Mouse (Mus musculus) heart, embryonic 10.5 days (tissue): ENCODE measurements around the gene Kbtbd2. TPM values are rescaled to one million over a fixed set of nuclear protein-coding genes. Genes with fewer than 3 reads are reported as not detected.
A peak's percentile ranks its signal among the peaks of the same experiment; 100 is the strongest.

Experiments used
- DNase-seq: peaks from one replicate; pipeline ENCODE4 v3.0.0-alpha.2; 2017; ENCODE audit warnings: low spot score
- H3K27ac ChIP-seq: fragments of 300-500 bp; sonication (generic); 2 replicates; pipeline ENCODE4 v1.5.1; 2016; ENCODE audit warnings: mild to moderate bottlenecking
- H3K27me3 ChIP-seq: fragments of 300-500 bp; sonication (generic); 2 replicates; pipeline ENCODE4 v1.6.1; 2016; ENCODE audit warnings: mild to moderate bottlenecking; ENCODE audit not compliant: poor library complexity, insufficient read depth, severe bottlenecking
- H3K36me3 ChIP-seq: fragments of 300-500 bp; sonication (generic); 2 replicates; pipeline ENCODE4 v1.6.1; 2016; ENCODE audit warnings: mild to moderate bottlenecking, moderate library complexity
- H3K4me1 ChIP-seq: fragments of 300-500 bp; sonication (generic); 2 replicates; pipeline ENCODE4 v1.6.1; 2016; ENCODE audit warnings: mild to moderate bottlenecking
- H3K4me3 ChIP-seq: fragments of 300-500 bp; sonication (generic); 2 replicates; pipeline ENCODE4 v1.5.1; 2016; ENCODE audit warnings: mild to moderate bottlenecking, moderate library complexity
- H3K9me3 ChIP-seq: fragments of 300-500 bp; sonication (generic); 2 replicates; pipeline ENCODE4 v1.6.1; 2016; ENCODE audit warnings: mild to moderate bottlenecking, moderate library complexity
- WGBS: fragments of 180-500 bp; shearing (Covaris S2); methylation state at CpG from one replicate; pipeline ENCODE4 v1.1.7; 2016; 5-methylcytosine and 5-hydroxymethylcytosine counted together
- polyA plus RNA-seq: library from polyadenylated mRNA; unstranded; fragments of >200 nt; fragmentation: Nextera tagmentation; extraction: Ambion mirVana; gene quantifications from 2 replicates; pipeline ENCODE4 v1.2.1, GENCODE M21; 2016

The Kbtbd2 gene
- polyA plus RNA-seq, 1 experiment from 2014 or later = 39.9 TPM

GRCm38 (mm10) chr6:56818436-56819123 is 21.0 kb upstream of the Kbtbd2 start:
- Histone ChIP-seq H3K36me3 (no peaks in the 10 kb centered on the region), H3K27ac (no peak overlapping the region), H3K4me3 (no peak overlapping the region), H3K9me3 (no peaks in the 10 kb centered on the region), H3K27me3 (no peaks in the 10 kb centered on the region), H3K4me1 (no peaks in the 10 kb centered on the region)
- 77% methylated on average over 5 of the region's 5 CpGs for WGBS
- no peak for DNase-seq

GRCm38 (mm10) chr6:56813332-56813731 is 15.7 kb upstream of the Kbtbd2 start:
- Histone ChIP-seq H3K4me1 (no peaks in the 10 kb centered on the region), H3K36me3 (no peaks in the 10 kb centered on the region), H3K27ac (no peak overlapping the region), H3K27me3 (no peaks in the 10 kb centered on the region), H3K9me3 (no peaks in the 10 kb centered on the region), H3K4me3 (no peak overlapping the region)
- DNase-seq = no peak
- WGBS = 70% methylated on average over 2 of the region's 2 CpGs

- Histone ChIP-seq H3K36me3 (no peaks in the 10 kb centered on the region), H3K4me3 (no peak overlapping the region), H3K4me1 (no peaks in the 10 kb centered on the region), H3K9me3 (no peaks in the 10 kb centered on the region), H3K27ac (no peak overlapping the region), H3K27me3 (no peaks in the 10 kb centered on the region)
- no peak for DNase-seq
- WGBS = 14% methylated on average over 3 of the region's 3 CpGs
These were observed 11.0 kb upstream of the Kbtbd2 start for GRCm38 (mm10) chr6:56808656-56809055.

- H3K27ac ChIP-seq = no peak overlapping the region
- H3K9me3 ChIP-seq = no peaks in the 10 kb centered on the region
- no peak for DNase-seq
- H3K36me3 ChIP-seq = no peaks in the 10 kb centered on the region
- H3K27me3 ChIP-seq = no peaks in the 10 kb centered on the region
- no peak overlapping the region for H3K4me3 ChIP-seq
- H3K4me1 ChIP-seq = no peaks in the 10 kb centered on the region
- 72% methylated on average over 2 of the region's 2 CpGs for WGBS
These were observed 8.6 kb upstream of the Kbtbd2 start for GRCm38 (mm10) chr6:56806195-56806594.

- DNase-seq = no peak
- no peaks in the 10 kb centered on the region for H3K4me1 ChIP-seq
- no peaks in the 10 kb centered on the region for H3K9me3 ChIP-seq
- H3K36me3 ChIP-seq = no peaks in the 10 kb centered on the region
- no peak overlapping the region for H3K27ac ChIP-seq
- WGBS = 85% methylated on average over 4 of the region's 4 CpGs
- H3K27me3 ChIP-seq = no peaks in the 10 kb centered on the region
- no peak overlapping the region for H3K4me3 ChIP-seq
These were observed 7.4 kb upstream of the Kbtbd2 start for GRCm38 (mm10) chr6:56805026-56805425.

- Histone ChIP-seq H3K9me3 (no peaks in the 10 kb centered on the region), H3K4me3 (peak overlapping the region; percentile 89), H3K27me3 (no peaks in the 10 kb centered on the region), H3K36me3 (no peaks in the 10 kb centered on the region), H3K27ac (peak overlapping the region; percentile 99), H3K4me1 (peaks cover 16% of the 10 kb centered on the region)
- WGBS = 16% methylated on average over 8 of the region's 8 CpGs
- no peak for DNase-seq
These were observed 496 bp upstream of the Kbtbd2 start for GRCm38 (mm10) chr6:56798152-56798465.

- peak overlapping the region; percentile 99 for H3K27ac ChIP-seq
- H3K36me3 ChIP-seq = no peaks in the 10 kb centered on the region
- WGBS = under 1% methylated on average over 16 of the region's 16 CpGs
- no peaks in the 10 kb centered on the region for H3K27me3 ChIP-seq
- peak overlapping the region; percentile 89 for H3K4me3 ChIP-seq
- no peaks in the 10 kb centered on the region for H3K9me3 ChIP-seq
- H3K4me1 ChIP-seq = peaks cover 16% of the 10 kb centered on the region
- DNase-seq = peak; percentile 77
These were observed 908 bp downstream of the Kbtbd2 start for GRCm38 (mm10) chr6:56796668-56797141.

GRCm38 (mm10) chr6:56796232-56796631 is 1.4 kb downstream of the Kbtbd2 start:
- DNase-seq = no peak
- no peaks in the 10 kb centered on the region for H3K9me3 ChIP-seq
- no peaks in the 10 kb centered on the region for H3K27me3 ChIP-seq
- H3K36me3 ChIP-seq = no peaks in the 10 kb centered on the region
- 8% methylated on average over 8 of the region's 8 CpGs for WGBS
- H3K27ac ChIP-seq = peak overlapping the region; percentile 99
- H3K4me3 ChIP-seq = peak overlapping the region; percentile 89
- H3K4me1 ChIP-seq = peaks cover 16% of the 10 kb centered on the region

- H3K27ac ChIP-seq = no peak overlapping the region
- no peaks in the 10 kb centered on the region for H3K27me3 ChIP-seq
- H3K9me3 ChIP-seq = no peaks in the 10 kb centered on the region
- H3K36me3 ChIP-seq = no peaks in the 10 kb centered on the region
- no peak for DNase-seq
- peaks cover 16% of the 10 kb centered on the region for H3K4me1 ChIP-seq
- H3K4me3 ChIP-seq = no peak overlapping the region
- WGBS = 90% methylated on average over 5 of the region's 5 CpGs
These were observed 2.8 kb downstream of the Kbtbd2 start for GRCm38 (mm10) chr6:56794834-56795233.

- Histone ChIP-seq H3K27ac (no peak overlapping the region), H3K4me3 (no peak overlapping the region), H3K36me3 (peaks cover 33% of the 10 kb centered on the region), H3K27me3 (no peaks in the 10 kb centered on the region), H3K4me1 (peaks cover 2% of the 10 kb centered on the region; the same call in 1 of the 2 replicates), H3K9me3 (no peaks in the 10 kb centered on the region)
- WGBS = 42% methylated on average over 3 of the region's 3 CpGs
- DNase-seq = no peak
These were observed 8.3 kb downstream of the Kbtbd2 start for GRCm38 (mm10) chr6:56789336-56789735.

GRCm38 (mm10) chr6:56787668-56788067 is 9.9 kb downstream of the Kbtbd2 start:
- no peak for DNase-seq
- peaks cover 43% of the 10 kb centered on the region for H3K36me3 ChIP-seq
- no peak overlapping the region for H3K4me3 ChIP-seq
- whole genome bisulfite sequencing = 84% methylated on average over 2 of the region's 2 CpGs
- H3K27ac ChIP-seq = no peak overlapping the region
- H3K4me1 ChIP-seq = no peaks in the 10 kb centered on the region
- no peaks in the 10 kb centered on the region for H3K27me3 ChIP-seq
- no peaks in the 10 kb centered on the region for H3K9me3 ChIP-seq

- DNase-seq = no peak
- Histone ChIP-seq H3K4me3 (no peak overlapping the region), H3K27ac (no peak overlapping the region), H3K27me3 (no peaks in the 10 kb centered on the region), H3K36me3 (peaks cover 62% of the 10 kb centered on the region), H3K9me3 (no peaks in the 10 kb centered on the region), H3K4me1 (no peaks in the 10 kb centered on the region)
- WGBS = 81% methylated on average over 5 of the region's 5 CpGs
These were observed 12.5 kb downstream of the Kbtbd2 start for GRCm38 (mm10) chr6:56785068-56785467.

GRCm38 (mm10) chr6:56783561-56784272 is 13.9 kb downstream of the Kbtbd2 start:
- no peak for DNase-seq
- Histone ChIP-seq H3K27me3 (no peaks in the 10 kb centered on the region), H3K36me3 (peaks cover 69% of the 10 kb centered on the region), H3K9me3 (no peaks in the 10 kb centered on the region), H3K27ac (no peak overlapping the region), H3K4me1 (no peaks in the 10 kb centered on the region), H3K4me3 (no peak overlapping the region)
- WGBS = 88% methylated on average over 4 of the region's 4 CpGs
